Mouse (Mus musculus) gonadal fat pad, adult 2 months (tissue): ENCODE data around the gene Sfxn5. TPM values are rescaled to one million over a fixed set of nuclear protein-coding genes. Genes with fewer than 3 reads are reported as not detected.

Experiments
- DNase-seq: peaks from one replicate; pipeline ENCODE4 v3.0.0-alpha.2; 2012; ENCODE audit warnings: low read depth
- polyA plus RNA-seq: library from polyadenylated mRNA; depleted of rRNA; stranded (reverse); fragments of >200 nt; gene quantifications from 2 replicates; pipeline ENCODE4 v1.2.3, GENCODE M21; 2012

Gene Sfxn5
- polyA plus RNA-seq, 1 experiment = 18.6 TPM

DNA sequence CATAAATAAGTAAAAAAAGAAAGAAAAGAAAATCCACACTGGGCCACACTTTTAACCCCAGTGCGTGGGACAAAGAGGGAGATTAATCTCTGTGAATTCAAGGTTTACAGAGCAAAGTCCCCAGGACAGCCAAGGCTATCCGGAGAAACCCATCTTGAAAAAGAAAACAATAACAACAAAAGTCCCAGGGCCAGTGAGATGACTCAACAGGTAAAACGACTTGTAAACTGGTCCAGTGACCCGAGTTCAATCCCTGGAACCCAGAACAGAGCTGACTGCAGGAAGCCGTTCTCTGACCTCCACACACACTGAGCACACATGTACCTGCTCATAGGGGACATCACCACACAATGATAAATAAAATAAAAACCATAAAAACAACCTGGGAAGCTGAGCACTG lies 31.2 kb upstream of the Sfxn5 start:
- no peak for DNase-seq

DNA sequence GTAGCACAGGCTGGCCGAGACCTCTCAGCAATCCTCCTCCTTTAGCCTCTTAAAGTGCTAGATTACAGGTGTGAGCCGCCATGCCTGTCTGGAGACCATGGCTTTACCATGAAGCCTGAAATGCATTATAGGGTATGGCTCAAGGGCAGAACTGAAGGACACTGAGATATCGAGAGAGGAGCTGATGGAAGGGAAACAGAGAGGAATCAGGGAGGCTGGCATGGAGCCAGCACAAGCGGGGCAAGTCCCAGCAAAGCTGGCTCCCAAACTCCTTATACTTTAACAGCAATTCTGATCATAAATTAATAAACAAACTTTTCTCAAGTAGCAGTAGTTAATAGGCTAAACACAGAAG lies 30.7 kb upstream of the Sfxn5 start:
- no peak for DNase-seq

DNA sequence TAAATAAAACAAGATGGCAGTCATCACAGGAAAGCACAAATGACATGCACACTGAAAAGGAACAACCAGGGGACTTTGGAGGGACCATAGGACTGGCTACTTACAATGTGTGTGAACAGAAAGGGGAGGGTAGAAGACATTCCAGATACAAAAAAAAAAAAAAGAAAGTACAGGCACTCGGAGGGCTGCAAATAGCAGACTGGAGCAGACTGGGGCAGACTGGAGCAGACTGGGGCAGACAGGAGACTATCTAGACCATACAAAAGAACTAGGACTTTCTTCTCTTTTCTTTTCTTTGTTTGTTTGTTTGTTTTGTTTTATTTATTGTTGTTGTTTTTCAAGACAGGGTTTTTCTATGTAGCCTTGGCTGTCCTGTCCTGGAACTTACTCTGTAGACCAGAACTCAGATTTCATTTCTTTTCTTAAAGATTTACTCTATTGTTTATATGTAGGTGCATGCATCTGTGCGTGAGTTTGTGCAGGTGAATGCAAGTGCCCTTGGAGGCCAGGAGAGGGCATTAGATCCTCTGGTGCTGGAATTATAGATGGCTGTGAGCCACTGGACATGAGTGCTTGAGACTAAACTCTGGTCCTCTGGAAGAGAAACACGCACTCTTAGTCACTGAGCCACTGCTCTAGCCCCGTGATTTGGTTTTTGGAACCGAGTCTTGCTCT lies 30.1 kb upstream of the Sfxn5 start:
- DNase-seq = no peak

GRCm38 (mm10) chr6:85362610-85363009 lies 29.4 kb upstream of the Sfxn5 start:
- DNase-seq = no peak

DNA sequence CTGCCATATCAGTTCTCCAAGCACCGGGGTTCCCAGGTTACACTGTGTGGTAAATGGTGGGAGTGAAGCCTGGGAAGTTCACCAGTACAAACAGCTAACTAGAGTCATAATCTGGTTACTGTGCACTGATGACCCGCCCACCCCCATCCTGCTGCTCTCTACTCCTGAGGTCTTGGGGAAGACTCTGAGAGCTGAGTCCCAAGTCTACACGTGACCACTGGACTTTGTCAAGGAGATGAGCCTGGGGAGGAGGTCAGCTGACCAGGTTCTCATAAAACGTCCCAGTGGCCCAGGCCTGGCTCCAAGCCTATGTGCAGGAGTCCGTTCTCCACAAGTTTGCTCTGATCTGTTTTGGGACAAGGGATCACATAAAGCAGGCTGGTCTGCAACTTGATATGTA lies 27.1 kb upstream of the Sfxn5 start:
- no peak for DNase-seq

GRCm38 (mm10) chr6:85358877-85359276 lies 25.7 kb upstream of the Sfxn5 start:
- DNase-seq = no peak

DNA sequence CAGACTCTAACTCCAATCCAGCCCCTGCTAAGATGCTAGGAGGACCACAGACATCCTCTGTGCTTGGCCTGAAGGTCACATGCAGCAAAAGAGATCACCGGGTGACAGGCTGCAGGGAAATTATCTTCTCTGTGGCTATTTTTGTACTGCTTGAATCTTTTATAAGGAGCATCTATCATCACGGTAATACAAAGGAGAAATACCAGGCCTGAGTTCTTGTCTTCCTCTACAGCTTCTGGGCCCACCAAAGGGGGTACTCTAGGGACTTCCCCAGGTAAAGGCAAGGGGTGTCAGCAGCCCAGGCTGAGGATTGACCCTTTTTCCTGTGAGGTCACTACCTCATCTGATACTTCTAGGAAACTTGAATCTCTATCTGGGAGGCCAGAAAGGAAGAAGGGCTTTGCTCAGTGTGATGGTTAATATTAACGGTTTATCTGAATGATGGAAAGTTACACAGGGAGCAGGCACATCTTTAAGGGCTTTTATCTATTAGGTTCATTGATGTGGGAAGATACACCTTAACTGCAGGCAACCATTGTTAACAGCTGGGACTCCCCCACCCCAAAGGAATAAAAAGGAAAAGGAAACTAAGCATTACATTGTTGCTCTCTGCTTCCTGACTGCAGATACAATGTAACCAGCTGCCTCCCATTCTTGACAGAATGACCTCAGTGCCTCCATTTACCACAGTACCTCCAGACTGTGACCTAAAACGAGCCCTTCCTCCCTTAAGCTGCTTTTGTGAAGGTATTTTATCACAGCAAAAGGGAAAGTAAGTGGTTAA lies 23.7 kb upstream of the Sfxn5 start:
- no peak for DNase-seq

DNA sequence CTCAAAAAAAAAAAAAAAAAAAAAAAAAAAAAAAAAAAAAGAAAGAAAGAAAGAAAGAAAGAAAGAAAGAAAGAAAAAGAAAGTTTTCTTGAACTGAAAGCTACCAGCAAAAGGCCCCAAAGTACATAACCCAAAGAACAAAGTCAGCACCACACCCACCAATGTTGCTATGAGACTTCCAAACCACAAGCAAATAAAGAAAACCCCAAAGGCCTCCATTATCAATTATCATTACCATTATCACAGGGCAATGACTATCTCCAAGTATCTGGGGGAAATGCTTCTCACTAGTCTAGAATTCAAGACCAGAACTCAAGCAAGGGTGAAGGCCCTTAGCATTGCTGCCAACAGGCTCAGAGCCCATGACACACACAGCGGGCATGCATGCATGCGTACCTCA lies 22.5 kb upstream of the Sfxn5 start:
- no peak for DNase-seq

DNA sequence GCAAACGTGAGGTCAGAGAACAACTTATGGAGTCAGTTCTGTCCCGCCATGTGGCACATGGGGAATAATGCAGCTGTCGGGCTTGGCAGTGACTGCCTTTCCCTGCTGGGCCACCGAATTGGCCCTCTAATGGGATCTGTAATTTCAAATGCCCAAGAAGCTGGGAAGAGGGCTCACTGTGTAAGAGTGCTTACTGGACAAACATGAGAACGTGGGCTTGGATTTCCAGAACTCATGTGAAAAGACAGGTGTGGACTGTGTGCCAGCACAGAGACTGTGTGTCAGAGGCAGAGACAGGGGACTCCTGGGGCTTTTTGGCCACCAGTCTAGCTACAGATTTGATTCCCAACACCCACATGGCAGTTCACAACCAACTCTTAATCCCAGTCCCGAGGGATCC lies 21.5 kb upstream of the Sfxn5 start:
- DNase-seq = no peak

DNA sequence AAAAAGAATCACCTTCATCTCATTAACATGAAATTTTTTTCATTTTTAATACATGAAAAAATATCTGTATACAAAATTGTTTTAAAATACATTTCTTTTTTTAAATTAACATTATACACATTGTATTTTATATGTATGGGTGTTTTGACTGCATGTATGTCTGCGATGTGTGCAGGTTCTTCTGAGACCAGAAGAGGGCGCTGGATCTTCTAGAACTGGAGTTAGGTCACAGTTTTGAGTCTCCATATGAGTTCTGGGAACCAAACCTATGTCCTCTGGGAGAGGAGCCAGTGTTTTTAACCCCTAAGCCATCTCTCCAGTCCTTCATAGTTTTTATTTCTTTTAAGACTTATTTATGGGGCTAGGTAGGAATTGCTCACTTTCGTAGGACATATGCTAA lies 20.5 kb upstream of the Sfxn5 start:
- no peak for DNase-seq

GRCm38 (mm10) chr6:85350157-85350556 lies 16.9 kb upstream of the Sfxn5 start:
- no peak for DNase-seq

GRCm38 (mm10) chr6:85349246-85349645 lies 16.0 kb upstream of the Sfxn5 start:
- DNase-seq = no peak

GRCm38 (mm10) chr6:85348133-85348532 lies 14.9 kb upstream of the Sfxn5 start:
- no peak for DNase-seq

DNA sequence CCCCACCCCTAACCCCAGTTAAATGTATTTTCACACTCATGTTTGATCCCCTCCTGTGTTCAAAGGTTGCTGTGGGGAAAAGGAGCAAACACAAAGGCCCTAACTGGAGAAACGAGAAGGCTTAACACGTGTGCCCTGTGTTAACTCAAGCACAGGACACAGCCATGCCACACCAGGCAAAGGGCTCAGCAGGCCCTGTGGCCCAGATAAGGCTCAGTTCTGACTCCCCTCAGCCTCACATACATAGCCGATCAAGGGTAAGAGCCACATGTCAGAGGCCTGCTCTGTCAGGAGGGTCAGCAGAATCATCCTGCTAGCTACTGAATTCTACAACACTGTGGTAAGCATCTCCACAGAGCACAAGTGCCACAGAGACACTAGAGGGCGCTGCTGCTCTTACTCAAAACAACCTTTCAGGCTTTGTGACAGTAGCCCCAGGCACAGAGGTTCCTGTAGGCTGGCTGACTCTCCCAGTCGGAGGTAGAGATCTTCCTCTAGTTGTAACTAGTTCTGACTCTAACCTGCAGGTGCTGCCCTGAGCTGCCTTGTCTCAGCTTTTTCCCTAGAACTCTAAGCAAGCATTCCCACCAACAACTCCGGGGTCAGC lies 12.9 kb upstream of the Sfxn5 start:
- no peak for DNase-seq

DNA sequence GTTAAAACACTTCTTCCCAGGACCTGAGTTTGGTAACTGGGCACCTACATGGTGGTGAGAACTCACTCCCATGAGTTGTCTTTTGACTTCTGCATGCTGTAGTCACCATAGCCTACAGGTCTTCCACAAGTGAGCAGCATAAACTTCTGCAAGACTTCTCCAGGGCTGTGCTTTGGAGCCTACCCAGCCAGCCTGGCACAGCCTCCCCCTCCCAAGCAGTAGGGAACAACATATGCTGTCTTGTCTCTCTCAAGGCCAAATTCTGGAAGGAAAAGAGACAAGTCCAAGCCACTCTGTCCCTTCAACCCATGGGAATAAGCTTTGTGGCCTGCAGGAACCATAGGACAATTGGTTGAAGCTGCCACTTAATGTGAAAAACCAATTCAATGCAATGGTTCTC lies 11.7 kb upstream of the Sfxn5 start:
- DNase-seq = no peak

GRCm38 (mm10) chr6:85343027-85343426 lies 9.8 kb upstream of the Sfxn5 start:
- no peak for DNase-seq

- no peak for DNase-seq
Observed at GRCm38 (mm10) chr6:85341814-85342501, 8.7 kb upstream of the Sfxn5 start.

- DNase-seq = no peak
Observed at GRCm38 (mm10) chr6:85340184-85340583, 7.0 kb upstream of the Sfxn5 start.

GRCm38 (mm10) chr6:85339273-85339901 lies 6.2 kb upstream of the Sfxn5 start:
- DNase-seq = no peak

GRCm38 (mm10) chr6:85336944-85337343 lies 3.7 kb upstream of the Sfxn5 start:
- no peak for DNase-seq

GRCm38 (mm10) chr6:85335352-85335751 lies 2.1 kb upstream of the Sfxn5 start:
- no peak for DNase-seq

- no peak for DNase-seq
Observed at GRCm38 (mm10) chr6:85334851-85335250, 1.6 kb upstream of the Sfxn5 start.
